12 mouse cellular contexts compared by ENCODE assay signal in the genomic region with DNA sequence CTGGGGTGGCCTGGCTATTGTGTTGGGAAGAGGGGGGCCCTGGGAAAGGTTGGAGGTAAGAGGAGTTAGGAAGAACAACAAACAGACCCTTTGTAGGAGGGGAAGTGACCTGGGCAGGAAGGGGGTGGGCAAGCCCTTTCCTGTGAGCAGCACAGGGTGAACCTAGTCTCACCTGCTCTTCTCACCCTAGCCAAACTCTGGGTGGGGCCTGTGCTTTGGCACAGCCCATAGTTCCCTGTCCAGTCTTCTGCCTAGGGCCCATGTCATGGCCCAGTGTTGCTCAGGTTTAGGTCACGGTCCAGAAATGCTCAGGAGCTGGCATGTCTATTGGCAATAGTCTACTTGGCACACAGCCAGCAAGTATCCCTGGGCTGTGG. TPM values are rescaled to one million over a fixed set of nuclear protein-coding genes. Genes with fewer than 3 reads are reported as not detected.
DNase-seq lines count a peak whose midpoint lies in the region; ATAC-seq lines count a peak whose summit lies in the region.
"Had no signal": no experiment of that assay in that cellular context is flagged by ENCODE, and none has a peak within 500 bp of the region (broad histone marks: within the 10 kb centered on the region; RNA-seq: fewer than 3 reads in every experiment).

No protein-coding gene starts in this region.

- peak overlapping the region; percentile 75 for H3K27ac ChIP-seq in heart, embryonic 10.5 days
- no peak overlapping the region for H3K27ac ChIP-seq in liver, embryonic 13.5 days

- no peaks in the 10 kb centered on the region for H3K9me3 ChIP-seq in heart, embryonic 10.5 days
- H3K9me3 ChIP-seq in liver, embryonic 13.5 days (replicated peaks) = no peaks in the 10 kb centered on the region

- no peak overlapping the region for H3K9ac ChIP-seq in liver, embryonic 13.5 days

- no peaks in the 10 kb centered on the region for H3K27me3 ChIP-seq in heart, embryonic 10.5 days (ENCODE audit: insufficient read depth, poor library complexity, severe bottlenecking)
- H3K27me3 ChIP-seq in liver, embryonic 13.5 days = no peaks in the 10 kb centered on the region

- H3K4me1 ChIP-seq in heart, embryonic 10.5 days = peaks cover 22% of the 10 kb centered on the region
- H3K4me1 ChIP-seq in liver, embryonic 13.5 days (replicated peaks) = peaks cover 15% of the 10 kb centered on the region; the same call in 1 of the 2 replicates

- ATAC-seq in liver, embryonic 13.5 days (ENCODE audit: low read depth) = peak; percentile 43

- no peaks in the 10 kb centered on the region for H3K36me3 ChIP-seq in heart, embryonic 10.5 days
- no peaks in the 10 kb centered on the region for H3K36me3 ChIP-seq in liver, embryonic 13.5 days

- DNase-seq in heart, embryonic 10.5 days (ENCODE audit: low spot score) = no peak
- DNase-seq in heart, adult 11 months = no peak
- DNase-seq in urinary bladder, postnatal 25 days (ENCODE audit: low spot score) = peak; percentile 42
- DNase-seq in urinary bladder, postnatal 10 days (ENCODE audit: low spot score) = no peak
- DNase-seq in liver, embryonic 13.5 days = no peak
- DNase-seq in thymus, postnatal 14 days = no peak
- no peak for DNase-seq in adrenal gland, adult 18-20 months (ENCODE audit: low spot score in 2 of 2)
- no peak for DNase-seq in left cerebral cortex, postnatal 36 days (ENCODE audit: low spot score in 2 of 2)
- DNase-seq: cerebellum, postnatal 36 days had no signal

- 69% methylated on average over 1 of the region's 1 CpGs for WGBS in heart, embryonic 10.5 days
- 69% methylated on average over 1 of the region's 1 CpGs for WGBS in liver, embryonic 13.5 days (ENCODE audit: insufficient replicate concordance)

- H3K4me3 ChIP-seq in heart, embryonic 10.5 days = peak overlapping the region; percentile 23; the same call in 1 of the 2 replicates
- no peak overlapping the region for H3K4me3 ChIP-seq in liver, embryonic 13.5 days (replicated peaks)

- intact Hi-C loops in left cerebral cortex, postnatal 36 days (cut with DNase I) = no loop called here

- H3K4me2 ChIP-seq in liver, embryonic 13.5 days = no peak overlapping the region

RNA-seq across cellular contexts. Expression of a gene that starts 19.6 kb away (rescaled TPM):
- polyA plus RNA-seq in heart, embryonic 10.5 days (2016; fragmentation: Nextera tagmentation; extraction: Ambion mirVana) = not detected in 2 replicates
- not detected in 2 replicates for polyA plus RNA-seq in liver, embryonic 13.5 days (2015; fragmentation: Nextera tagmentation; extraction: Ambion mirVana)
- not detected for total RNA-seq in adrenal gland, adult 18-20 months (2021)
- total RNA-seq in left cerebral cortex, postnatal 36 days (2021) = not detected
- total RNA-seq: adrenal gland, adult 2 months; gastrocnemius, adult 8-10 months; layer of hippocampus, postnatal 25 days had no signal
- polyA plus RNA-seq: adrenal gland, adult 2 months had no signal

RNA-seq across cellular contexts. Expression of a gene that starts 28.1 kb away (rescaled TPM):
- 11.7 and 14.4 TPM in 2 replicates for polyA plus RNA-seq in heart, embryonic 10.5 days (2016; fragmentation: Nextera tagmentation; extraction: Ambion mirVana)
- 11.5 and 14.9 TPM in 2 replicates for polyA plus RNA-seq in liver, embryonic 13.5 days (2015; fragmentation: Nextera tagmentation; extraction: Ambion mirVana)
- 10 to 100 TPM; 11.8 to 14.1 TPM for total RNA-seq in adrenal gland, adult 18-20 months (2021)
- total RNA-seq in left cerebral cortex, postnatal 36 days (2021) = 100 to 1,000 TPM; 136 to 137 TPM

Comparison
In these comparisons a context has a peak if more than half of its experiments do, and no peak if none do; other contexts are left out.
1. RNA of a gene that starts 28.1 kb away (total RNA-seq): 136 to 137 TPM in left cerebral cortex, postnatal 36 days; 11.8 to 14.1 TPM in adrenal gland, adult 18-20 months; every median in the first group is over 4 times any median in the second.